Mouse (Mus musculus) left cerebral cortex, adult 2 months (tissue): ENCODE measurements at regions not wholly inside any gene's neighbourhood (a gene's known extent, or its start where the extent isn't known, plus 50 kb on each side); places are given as distances from the start of the nearest gene placed in this dataset.
"Not testable (repeated sequence)": the region's sequence is repeated elsewhere in the genome, so short reads cannot be mapped to it uniquely, and the experiment has no call there.

Experiments
- DNase-seq, 2 experiments: peaks; one replicate each; pipeline ENCODE4 v3.0.0; 2021 to 2022; ENCODE audit warnings: low spot score in 2 of 2, mixed read lengths in 1 of 2; ENCODE audit errors: extremely low spot score in 1 of 2
- H3K27ac ChIP-seq: fragments of 200-600 bp; 2 replicates; pipeline ENCODE4 v1.8.1; 2022
- H3K4me3 ChIP-seq: fragments of 200-600 bp; 2 replicates; pipeline ENCODE4 v1.8.1; 2022
- CTCF ChIP-seq: fragments of 200-600 bp; IDR thresholded peaks from 2 replicates; pipeline ENCODE4 v1.8.1; 2022; ENCODE audit warnings: antibody characterized with exemption, mild to moderate bottlenecking, moderate library complexity
- intact Hi-C: fragments of 180-260 bp; cut with DNase I; formaldehyde crosslinking; loops from one replicate; pipeline ENCODE4 v1.15.1; 2025

DNA sequence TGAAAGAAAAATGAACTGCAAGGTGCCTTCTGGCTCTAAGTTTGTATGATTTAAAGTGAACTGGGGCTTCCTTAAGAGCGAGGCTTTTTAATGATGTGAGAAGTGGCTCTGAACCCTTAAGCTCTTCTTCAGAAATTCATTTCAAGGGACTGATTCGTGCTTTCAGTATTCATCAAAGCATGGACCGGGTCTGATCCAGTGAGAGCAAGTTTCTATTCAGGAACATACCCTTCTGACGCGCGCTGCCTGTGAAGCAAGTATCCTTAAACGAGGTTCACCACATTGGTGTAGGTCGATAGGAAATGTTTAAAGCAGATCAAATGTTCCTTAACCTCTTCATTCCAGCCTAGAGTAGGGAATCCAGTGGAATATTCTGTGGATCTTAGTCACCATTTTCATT, 240.1 kb downstream of the Kctd12 start:
- no peak overlapping the region for H3K27ac ChIP-seq
- no peak for DNase-seq
- no peak overlapping the region for H3K4me3 ChIP-seq
- no peak for TF ChIP-seq CTCF
- intact Hi-C loops: no loop called here

DNA sequence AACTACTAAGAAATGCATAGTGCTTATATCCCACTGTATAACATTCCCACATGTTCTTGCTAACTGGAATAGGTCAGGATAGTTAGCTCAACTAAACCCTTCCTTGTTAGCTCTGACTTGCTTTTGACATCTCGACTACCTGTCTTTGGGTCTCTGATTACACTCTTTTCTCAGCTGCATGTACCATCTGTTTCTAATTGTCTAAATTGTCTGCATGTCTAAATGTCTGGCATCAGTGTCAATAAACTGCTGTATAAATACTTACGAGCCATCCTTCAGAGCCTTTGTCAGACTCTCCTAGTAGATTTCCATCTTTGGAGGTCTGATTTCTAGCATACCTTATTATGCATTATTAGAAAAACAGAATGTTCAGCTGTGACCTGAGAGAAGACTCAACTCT, 245.8 kb downstream of the Kctd12 start:
- H3K4me3 ChIP-seq: no peak overlapping the region
- no peak for DNase-seq
- H3K27ac ChIP-seq: no peak overlapping the region
- TF ChIP-seq CTCF: no peak
- intact Hi-C loops: loop anchor here (10.0 kb wide), 1 partner anchor 792 kb away; no protein-coding TSS in a partner anchor

GRCm38 (mm10) chr14:102733718-102734117, 248.7 kb downstream of the Kctd12 start:
- H3K27ac ChIP-seq, DNase-seq, H3K4me3 ChIP-seq: not testable (repeated sequence)
- intact Hi-C loops: loop anchor here (10.0 kb wide), 1 partner anchor 789 kb away; no protein-coding TSS in a partner anchor

DNA sequence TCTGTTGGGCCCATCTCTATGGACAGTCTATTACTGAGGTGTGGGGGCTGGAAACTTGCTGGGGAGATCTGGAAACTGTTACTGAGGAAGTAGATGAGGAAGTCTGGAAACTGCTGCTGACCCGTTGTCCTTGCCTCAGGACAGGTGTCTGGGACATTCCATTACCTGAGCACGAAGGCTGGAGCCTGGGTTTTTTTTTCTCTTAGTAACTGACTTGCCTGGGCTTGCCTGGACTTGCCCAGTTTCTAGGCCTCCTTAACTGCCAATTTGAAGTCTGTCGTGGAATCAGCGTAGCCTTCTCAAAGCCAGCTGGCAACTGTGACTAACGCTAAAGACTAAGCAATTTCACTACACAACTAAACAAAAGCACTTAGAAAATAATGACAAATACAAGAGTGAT, 250.7 kb downstream of the Kctd12 start:
- H3K27ac ChIP-seq: no peak overlapping the region
- intact Hi-C loops: loop anchor here (10.0 kb wide), 1 partner anchor 787 kb away; no protein-coding TSS in a partner anchor
- no peak for TF ChIP-seq CTCF

GRCm38 (mm10) chr14:102722633-102723032, 259.8 kb downstream of the Kctd12 start:
- Histone ChIP-seq H3K4me3 (no peak overlapping the region), H3K27ac (no peak overlapping the region)
- no peak for TF ChIP-seq CTCF
- DNase-seq: no peak
- intact Hi-C loops: no loop called here

More for the DNA sequence above, 250.7 kb downstream of the Kctd12 start:
- no peak overlapping the region for H3K4me3 ChIP-seq
- DNase-seq: no peak

GRCm38 (mm10) chr14:102718558-102718957, 263.9 kb downstream of the Kctd12 start:
- Histone ChIP-seq H3K4me3 (no peak overlapping the region), H3K27ac (no peak overlapping the region)
- peak; percentile 31 to 52 for DNase-seq
- intact Hi-C loops: no loop called here
- TF ChIP-seq CTCF: no peak

GRCm38 (mm10) chr14:102712600-102712999, 269.8 kb downstream of the Kctd12 start:
- intact Hi-C loops: no loop called here
- no peak for DNase-seq
- no peak overlapping the region for H3K27ac ChIP-seq
- H3K4me3 ChIP-seq: no peak overlapping the region
- no peak for TF ChIP-seq CTCF

- no peak for DNase-seq
- no peak for TF ChIP-seq CTCF
- H3K4me3 ChIP-seq: no peak overlapping the region
- H3K27ac ChIP-seq: no peak overlapping the region
- intact Hi-C loops: no loop called here
Observed at GRCm38 (mm10) chr14:102706704-102707336, 275.6 kb downstream of the Kctd12 start.

DNA sequence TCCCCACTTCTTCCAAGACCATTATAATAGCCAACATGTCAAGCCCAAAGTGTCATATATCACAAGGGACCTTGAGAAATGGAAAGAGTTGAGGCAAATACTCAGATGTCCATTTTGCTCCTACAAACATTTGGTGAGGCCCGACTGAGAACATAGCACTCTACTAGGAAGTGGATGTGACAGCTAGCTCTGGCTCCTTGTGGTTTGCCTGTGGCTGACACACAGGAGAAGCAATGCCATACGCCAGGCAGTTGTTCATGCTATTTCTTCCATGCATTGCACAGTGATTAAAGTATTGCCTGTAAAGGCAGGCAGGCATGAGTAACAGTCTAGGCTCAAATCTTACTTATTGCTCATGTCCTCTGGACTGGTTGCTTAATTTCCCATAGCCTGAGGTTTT, 281.3 kb downstream of the Kctd12 start:
- no peak for DNase-seq
- TF ChIP-seq CTCF: no peak
- intact Hi-C loops: no loop called here
- Histone ChIP-seq H3K4me3 (no peak overlapping the region), H3K27ac (no peak overlapping the region)

DNA sequence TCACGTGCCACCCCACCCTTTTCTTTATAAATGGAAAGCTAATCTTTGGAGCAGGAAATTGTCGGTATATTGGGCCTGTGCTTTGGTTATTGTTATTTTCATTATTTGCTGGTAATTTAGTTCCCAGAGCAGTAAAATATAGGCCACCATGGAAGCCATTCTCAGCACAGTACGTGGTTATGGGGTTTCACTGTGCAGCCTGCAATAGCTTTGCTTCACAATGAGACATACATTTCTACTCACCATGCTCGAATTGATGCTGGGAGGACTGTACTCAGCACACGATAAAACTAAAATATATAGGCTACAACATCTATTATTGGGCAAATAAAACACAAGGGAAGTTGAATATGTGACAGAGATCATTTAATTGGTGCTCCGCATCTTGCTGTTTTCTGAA, 282.0 kb downstream of the Kctd12 start:
- H3K27ac ChIP-seq: no peak overlapping the region
- TF ChIP-seq CTCF: no peak
- no peak overlapping the region for H3K4me3 ChIP-seq
- intact Hi-C loops: no loop called here
- no peak for DNase-seq

DNA sequence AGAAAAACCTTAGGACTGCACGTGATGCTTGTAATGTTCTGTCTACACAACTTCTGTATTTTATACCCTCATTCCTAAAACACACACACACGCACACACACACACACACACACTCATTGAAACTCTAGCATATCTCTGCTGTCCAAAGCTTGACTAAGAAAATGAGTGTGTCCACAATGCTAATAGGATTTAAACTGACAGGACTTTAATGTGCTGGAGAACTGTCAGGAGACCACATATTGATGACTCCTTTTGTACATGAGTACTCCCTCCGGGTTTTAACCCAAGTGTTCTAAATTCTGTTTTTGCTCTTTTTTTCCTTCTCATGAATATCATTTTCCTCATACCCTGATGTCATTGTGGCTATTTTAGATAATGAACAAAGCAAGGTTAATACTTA, 283.4 kb downstream of the Kctd12 start:
- no peak for TF ChIP-seq CTCF
- no peak for DNase-seq
- intact Hi-C loops: no loop called here
- Histone ChIP-seq H3K4me3 (no peak overlapping the region), H3K27ac (no peak overlapping the region)

DNA sequence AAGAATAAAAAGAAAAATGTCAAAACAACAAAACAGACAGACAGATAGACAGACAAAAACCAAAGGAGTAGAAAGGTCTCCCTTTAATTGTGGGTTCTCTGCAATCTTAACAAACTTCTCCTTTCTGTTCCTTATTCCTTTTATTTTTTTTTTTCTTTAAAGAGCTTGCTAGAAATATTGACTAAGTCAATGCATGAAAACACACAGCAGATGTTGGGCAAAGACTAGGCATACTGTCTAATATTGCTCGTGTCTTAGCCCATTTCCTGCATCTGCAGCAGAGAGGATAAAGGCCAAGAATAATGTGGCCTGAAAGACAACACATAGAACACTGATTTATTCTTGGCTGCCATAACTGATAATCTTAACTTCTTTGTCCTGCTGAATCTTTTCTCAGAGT, 295.6 kb downstream of the Kctd12 start:
- no peak overlapping the region for H3K4me3 ChIP-seq
- no peak for DNase-seq
- intact Hi-C loops: no loop called here

DNA sequence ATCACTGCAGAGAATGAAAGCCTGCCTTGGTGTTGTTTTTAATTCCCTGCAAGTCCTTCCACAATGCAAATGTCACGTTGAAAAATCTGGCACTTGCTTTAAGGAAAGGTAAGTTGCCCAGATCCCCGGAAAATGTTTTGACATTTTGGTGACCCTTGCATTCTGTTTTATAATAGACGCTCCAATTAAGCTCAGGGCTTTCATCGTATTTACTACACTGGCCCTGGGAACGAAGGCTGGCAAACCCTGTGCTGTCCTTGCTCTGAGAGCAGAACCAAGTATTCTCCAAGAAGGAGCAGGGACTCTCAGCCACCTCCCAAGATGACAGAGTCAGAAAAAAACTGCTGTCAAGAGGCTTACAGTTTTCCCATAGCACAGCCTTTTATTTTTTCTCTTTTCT, 305.9 kb downstream of the Kctd12 start:
- no peak overlapping the region for H3K4me3 ChIP-seq
- DNase-seq: no peak
- H3K27ac ChIP-seq: no peak overlapping the region
- intact Hi-C loops: no loop called here
- no peak for TF ChIP-seq CTCF

More for the DNA sequence above, 295.6 kb downstream of the Kctd12 start:
- no peak for TF ChIP-seq CTCF
- H3K27ac ChIP-seq: no peak overlapping the region
